Mouse (Mus musculus) kidney, adult 2 months (tissue): ENCODE results near the gene Tex264. TPM values are rescaled to one million over a fixed set of nuclear protein-coding genes. Genes with fewer than 3 reads are reported as not detected.

ENCODE experiments used
- DNase-seq: peaks from one replicate; pipeline ENCODE4 v3.0.0; 2021
- H3K27ac ChIP-seq: fragments of 200-500 bp; 2 replicates; pipeline ENCODE4 v1.5.1; 2012; ENCODE audit warnings: low read depth, low read length, control low read depth, inconsistent platforms; ENCODE audit not compliant: insufficient read depth
- H3K27me3 ChIP-seq: fragments of 200-500 bp; replicated peaks from 2 replicates; pipeline ENCODE4 v1.6.1; 2012; ENCODE audit warnings: mild to moderate bottlenecking, moderate library complexity, low read length, inconsistent platforms; ENCODE audit not compliant: control insufficient read depth, insufficient read depth
- H3K36me3 ChIP-seq: fragments of 200-500 bp; 2 replicates; pipeline ENCODE4 v1.6.1; 2012; ENCODE audit warnings: mild to moderate bottlenecking, moderate library complexity, low read length, inconsistent platforms; ENCODE audit not compliant: control insufficient read depth, insufficient read depth
- H3K4me1 ChIP-seq: fragments of 200-500 bp; 2 replicates; pipeline ENCODE4 v1.6.1; 2011; ENCODE audit warnings: low read length; ENCODE audit not compliant: control insufficient read depth, insufficient read depth
- H3K4me3 ChIP-seq: fragments of 200-500 bp; 2 replicates; pipeline ENCODE4 v1.5.1; 2011; ENCODE audit warnings: mild to moderate bottlenecking, low read depth, low read length, control low read depth; ENCODE audit not compliant: insufficient read depth
- CTCF ChIP-seq: fragments of 200-500 bp; conservative IDR thresholded peaks from 2 replicates; pipeline ENCODE4 v1.5.1; 2011; ENCODE audit warnings: low read depth, mild to moderate bottlenecking, control low read depth, low read length, moderate library complexity, mixed read lengths; ENCODE audit not compliant: insufficient read depth, insufficient read length
- POLR2A ChIP-seq: fragments of 200-500 bp; IDR thresholded peaks from one replicate; pipeline ENCODE4 v1.6.1; 2011; ENCODE audit warnings: low read depth, low read length, control low read depth
- WGBS: fragments of 180-500 bp; shearing (Covaris S2); methylation state at CpG from one replicate; pipeline ENCODE4 v1.1.7; 2018; 5-methylcytosine and 5-hydroxymethylcytosine counted together
- polyA plus RNA-seq: library from polyadenylated mRNA; depleted of rRNA; stranded (reverse); fragments of >200 nt; gene quantifications from 2 replicates; pipeline ENCODE4 v1.2.3, GENCODE M21; 2012

Gene Tex264
- polyA plus RNA-seq, 1 experiment: 219 TPM

GRCm38 (mm10) chr9:106712470-106712869 lies 26.7 kb upstream of the Tex264 start:
- DNase-seq: no peak
- H3K36me3 ChIP-seq: peaks cover 4% of the 10 kb centered on the region

GRCm38 (mm10) chr9:106692973-106693481 lies 7.3 kb upstream of the Tex264 start:
- TF ChIP-seq POLR2A (no peak), CTCF (no peak)
- WGBS: 93% methylated on average over 11 of the region's 11 CpGs
- DNase-seq: no peak
- no peak overlapping the region for H3K27ac ChIP-seq
- peaks cover 4% of the 10 kb centered on the region for H3K36me3 ChIP-seq
- H3K4me3 ChIP-seq: no peak overlapping the region
- H3K27me3 ChIP-seq: no peaks in the 10 kb centered on the region
- H3K4me1 ChIP-seq: no peaks in the 10 kb centered on the region

More at GRCm38 (mm10) chr9:106712470-106712869, 26.7 kb upstream of the Tex264 start:
- Histone ChIP-seq H3K27ac (no peak overlapping the region), H3K4me3 (no peak overlapping the region), H3K27me3 (no peaks in the 10 kb centered on the region), H3K4me1 (no peaks in the 10 kb centered on the region)
- 95% methylated on average over 2 of the region's 2 CpGs for WGBS
- no peak for TF ChIP-seq CTCF
- TF ChIP-seq POLR2A: no peak

DNA sequence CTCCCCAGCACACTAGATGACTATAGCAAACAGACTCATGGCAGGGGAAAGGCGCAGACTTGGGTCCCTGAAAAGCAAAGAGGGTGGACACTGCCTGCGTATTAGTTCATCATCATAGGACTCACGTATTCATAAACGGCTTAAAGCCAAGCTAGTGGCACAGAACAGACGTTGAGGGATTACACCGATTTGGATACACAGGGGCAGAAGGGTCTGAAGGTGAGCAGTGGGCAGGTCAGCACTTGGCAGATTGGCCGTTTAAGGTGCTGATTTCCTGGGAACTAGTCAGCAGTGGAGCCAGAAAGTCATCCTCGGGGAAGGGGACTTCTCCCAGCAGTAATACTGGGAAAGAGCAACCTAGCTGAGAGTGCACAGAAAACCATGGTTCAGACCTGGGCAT lies 3.1 kb upstream of the Tex264 start:
- no peak overlapping the region for H3K4me3 ChIP-seq
- TF ChIP-seq POLR2A: no peak
- no peak for TF ChIP-seq CTCF
- H3K27ac ChIP-seq: no peak overlapping the region
- H3K27me3 ChIP-seq: no peaks in the 10 kb centered on the region
- WGBS: 85% methylated on average over 8 of the region's 8 CpGs
- no peak for DNase-seq
- peaks cover 5% of the 10 kb centered on the region; the same call in 1 of the 2 replicates for H3K4me1 ChIP-seq
- H3K36me3 ChIP-seq: peaks cover 4% of the 10 kb centered on the region; the same call in 1 of the 2 replicates

DNA sequence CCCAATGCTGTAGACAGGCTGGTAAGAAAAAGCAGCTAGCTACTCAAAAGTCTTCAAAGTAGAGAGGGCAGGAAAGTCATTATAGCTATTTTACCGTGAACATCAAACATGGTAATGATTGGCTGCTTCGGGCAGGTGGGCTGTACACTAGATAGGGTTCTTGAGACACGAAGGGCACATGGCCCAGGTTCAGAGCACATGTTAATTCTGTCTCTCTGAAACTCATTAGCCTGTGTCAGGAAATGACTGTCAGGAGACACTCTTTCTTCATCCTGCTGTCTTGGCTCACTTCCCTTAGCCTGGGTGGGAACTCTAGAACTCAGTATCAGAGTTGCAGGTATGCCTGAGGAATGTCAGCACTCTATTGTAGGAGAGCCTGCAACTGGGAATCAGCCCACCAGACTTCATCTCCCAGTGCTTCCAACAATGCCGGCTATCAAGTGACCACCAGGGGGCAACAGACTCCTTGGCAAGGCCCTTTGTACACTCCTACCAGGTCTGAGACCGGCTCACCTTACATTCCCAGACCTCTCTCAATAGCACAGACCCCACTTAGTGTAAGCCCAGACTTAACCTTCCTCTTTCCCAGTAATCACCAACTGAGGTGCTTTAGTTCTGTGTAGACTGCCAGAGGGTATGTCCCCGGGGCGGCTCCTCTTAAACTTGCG lies 1.4 kb upstream of the Tex264 start:
- Histone ChIP-seq H3K4me1 (peaks cover 5% of the 10 kb centered on the region; the same call in 1 of the 2 replicates), H3K27me3 (no peaks in the 10 kb centered on the region), H3K4me3 (no peak overlapping the region), H3K27ac (no peak overlapping the region), H3K36me3 (no peaks in the 10 kb centered on the region)
- DNase-seq: peak; percentile 83
- TF ChIP-seq POLR2A (no peak), CTCF (peak; percentile 86)
- 19% methylated on average over 8 of the region's 8 CpGs for WGBS

- H3K27ac ChIP-seq: peak overlapping the region; percentile 74
- no peak for DNase-seq
- H3K4me1 ChIP-seq: peaks cover 5% of the 10 kb centered on the region; the same call in 1 of the 2 replicates
- no peaks in the 10 kb centered on the region for H3K36me3 ChIP-seq
- WGBS: 2% methylated on average over 14 of the region's 14 CpGs
- no peak for TF ChIP-seq CTCF
- TF ChIP-seq POLR2A: no peak
- H3K4me3 ChIP-seq: peak overlapping the region; percentile 98
- H3K27me3 ChIP-seq: no peaks in the 10 kb centered on the region
Observed at GRCm38 (mm10) chr9:106684918-106685248, 844 bp downstream of the Tex264 start.

DNA sequence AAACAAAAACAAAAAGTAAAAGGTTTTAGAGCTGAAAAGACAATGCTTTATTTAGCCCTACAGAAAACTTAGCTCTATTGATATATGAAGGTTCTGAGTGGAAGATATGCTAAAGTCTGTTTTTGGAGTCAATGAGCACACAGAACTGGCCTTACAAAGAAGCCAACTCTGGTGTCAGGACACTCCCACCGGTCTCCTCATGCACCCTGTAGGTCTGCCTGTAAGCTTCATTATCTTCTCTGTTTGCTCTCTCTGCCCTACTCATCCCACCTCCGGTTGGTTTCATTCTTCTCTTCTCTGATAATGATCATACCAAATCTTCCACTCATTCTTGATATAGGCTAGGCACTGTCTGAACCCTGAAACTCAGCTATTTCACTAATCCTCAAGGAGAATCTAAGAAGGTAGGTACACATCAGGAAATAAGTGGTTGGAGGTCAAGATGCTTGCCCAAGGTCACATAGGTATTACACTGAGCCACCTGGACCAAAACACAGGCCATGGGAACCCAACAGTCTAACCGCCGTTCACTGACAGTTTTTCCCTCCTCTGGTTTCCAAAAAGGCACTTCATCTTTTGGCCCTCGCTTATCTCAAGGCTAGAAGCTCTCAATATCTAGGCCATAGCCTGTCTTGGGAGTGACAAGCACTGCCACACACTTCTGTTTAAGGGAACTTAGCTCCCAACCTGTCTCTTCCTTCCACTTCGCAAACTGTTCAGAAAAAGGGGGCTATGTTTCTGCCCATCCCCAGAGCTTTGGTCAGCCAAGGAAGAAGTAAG lies 1.4 kb downstream of the Tex264 start:
- no peak for DNase-seq
- Histone ChIP-seq H3K4me1 (peaks cover 5% of the 10 kb centered on the region; the same call in 1 of the 2 replicates), H3K36me3 (no peaks in the 10 kb centered on the region), H3K4me3 (peak overlapping the region; percentile 98), H3K27me3 (no peaks in the 10 kb centered on the region), H3K27ac (peak overlapping the region; percentile 74)
- WGBS: 74% methylated on average over 6 of the region's 6 CpGs
- TF ChIP-seq POLR2A (no peak), CTCF (no peak)

- H3K36me3 ChIP-seq: no peaks in the 10 kb centered on the region
- H3K27ac ChIP-seq: no peak overlapping the region
- peaks cover 5% of the 10 kb centered on the region; the same call in 1 of the 2 replicates for H3K4me1 ChIP-seq
- TF ChIP-seq CTCF: no peak
- no peak for TF ChIP-seq POLR2A
- WGBS: 88% methylated on average over 9 of the region's 9 CpGs
- H3K4me3 ChIP-seq: no peak overlapping the region
- no peak for DNase-seq
- no peaks in the 10 kb centered on the region for H3K27me3 ChIP-seq
Observed at GRCm38 (mm10) chr9:106681026-106681425, 4.7 kb downstream of the Tex264 start.
